Mouse (Mus musculus): ENCODE measurements around the gene Nr2e1. TPM values are rescaled to one million over a fixed set of nuclear protein-coding genes. Genes with fewer than 3 reads are reported as not detected.
A peak's percentile ranks its signal among the peaks of the same experiment; 100 is the strongest.

Nr2e1 gene
- polyA plus RNA-seq, 1 experiment from 2014 or later = 0.13 TPM

DNA sequence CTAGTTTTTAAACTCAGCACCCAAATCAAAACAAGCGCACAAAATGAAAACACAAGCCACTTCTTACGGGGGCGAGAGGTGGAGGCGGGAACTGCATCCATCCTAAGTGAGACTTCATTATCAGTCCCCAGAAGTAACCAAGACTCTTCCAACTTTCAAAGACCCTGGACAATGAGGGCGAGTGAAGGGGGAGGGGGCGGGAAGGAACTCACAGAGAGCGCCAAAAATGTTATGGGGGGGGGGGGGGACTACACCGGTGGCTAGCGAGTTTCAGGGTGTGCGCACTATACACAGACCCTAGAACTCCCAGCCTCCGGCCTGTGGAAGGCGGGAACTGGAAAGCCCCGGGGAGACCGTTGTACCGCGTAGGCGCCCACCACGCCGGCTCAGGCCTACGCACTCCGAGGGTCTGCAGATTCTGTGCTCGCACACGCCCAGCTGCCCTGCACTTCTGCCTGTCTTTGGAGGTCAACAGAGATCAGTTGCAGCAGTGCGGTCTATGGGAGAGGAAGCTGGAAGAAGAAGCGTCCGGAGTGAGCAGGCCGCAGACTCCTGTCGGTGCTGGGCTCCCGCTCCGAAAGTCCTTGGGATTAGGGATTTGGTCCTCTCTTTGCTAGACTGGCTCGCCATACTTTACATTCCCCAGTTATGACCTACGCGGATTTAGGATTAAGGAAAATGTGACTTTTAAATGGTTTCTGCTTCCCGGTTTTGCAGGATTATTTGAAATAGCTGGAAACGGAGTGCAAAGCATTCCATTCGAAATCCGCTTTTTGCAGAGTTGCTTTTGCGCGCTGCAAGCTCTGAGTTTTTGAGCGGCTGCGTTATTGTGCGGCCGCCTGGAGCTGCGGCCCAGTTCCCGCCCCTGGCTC, 1.5 kb downstream of the Nr2e1 start:
- Histone ChIP-seq H3K36me3 (ENCODE audit: control insufficient read depth, insufficient read depth, low read length) (no peaks in the 10 kb centered on the region), H3K4me2 (ENCODE audit: low read length) (peak overlapping the region; percentile 27; the same call in 1 of the 2 replicates), H3K9ac (ENCODE audit: low read depth, low read length) (no peak overlapping the region), H3K27me3 (replicated peaks; ENCODE audit: control insufficient read depth, insufficient read depth, low read length) (peaks cover 51% of the 10 kb centered on the region), H3K27ac (ENCODE audit: low read depth, low read length) (no peak overlapping the region), H3K4me3 (ENCODE audit: low read length) (peak overlapping the region; percentile 7; the same call in 1 of the 2 replicates), H3K9me3 (ENCODE audit: control insufficient read depth, low read length) (no peaks in the 10 kb centered on the region), H3K4me1 (ENCODE audit: control insufficient read depth, insufficient read depth, low read depth, low read length) (peaks cover 2% of the 10 kb centered on the region; the same call in 1 of the 2 replicates)
- ATAC-seq = no peak
- WGBS = 1% methylated on average over 42 of the region's 45 CpGs

DNA sequence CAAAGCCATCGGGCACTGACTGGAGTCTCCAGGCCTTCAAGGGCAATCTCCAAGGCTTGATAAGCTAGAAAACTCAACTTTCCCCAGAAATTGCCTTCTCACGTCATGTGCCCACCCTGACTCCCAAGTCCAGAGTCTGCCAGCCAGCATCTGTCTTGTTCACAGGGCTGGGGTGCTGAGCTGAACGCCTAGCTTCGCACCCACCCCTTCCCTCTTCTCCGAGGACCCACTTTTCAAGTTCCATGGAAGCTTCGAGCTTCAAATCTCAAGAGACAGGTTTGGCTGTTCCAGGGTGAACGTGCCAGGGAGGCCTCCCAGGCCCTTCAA, 2.5 kb downstream of the Nr2e1 start:
- ATAC-seq = no peak
- no peaks in the 10 kb centered on the region for H3K36me3 ChIP-seq (ENCODE audit: control insufficient read depth, insufficient read depth, low read length)
- peaks cover 2% of the 10 kb centered on the region; the same call in 1 of the 2 replicates for H3K4me1 ChIP-seq (ENCODE audit: control insufficient read depth, insufficient read depth, low read depth, low read length)
- H3K27me3 ChIP-seq (replicated peaks; ENCODE audit: control insufficient read depth, insufficient read depth, low read length) = peaks cover 49% of the 10 kb centered on the region
- no peak overlapping the region for H3K4me3 ChIP-seq (ENCODE audit: low read length)
- no peak overlapping the region for H3K9ac ChIP-seq (ENCODE audit: low read depth, low read length)
- no peak overlapping the region for H3K4me2 ChIP-seq (ENCODE audit: low read length)
- H3K27ac ChIP-seq (ENCODE audit: low read depth, low read length) = no peak overlapping the region
- no peaks in the 10 kb centered on the region for H3K9me3 ChIP-seq (ENCODE audit: control insufficient read depth, low read length)
- 6% methylated on average over 7 of the region's 7 CpGs for WGBS

DNA sequence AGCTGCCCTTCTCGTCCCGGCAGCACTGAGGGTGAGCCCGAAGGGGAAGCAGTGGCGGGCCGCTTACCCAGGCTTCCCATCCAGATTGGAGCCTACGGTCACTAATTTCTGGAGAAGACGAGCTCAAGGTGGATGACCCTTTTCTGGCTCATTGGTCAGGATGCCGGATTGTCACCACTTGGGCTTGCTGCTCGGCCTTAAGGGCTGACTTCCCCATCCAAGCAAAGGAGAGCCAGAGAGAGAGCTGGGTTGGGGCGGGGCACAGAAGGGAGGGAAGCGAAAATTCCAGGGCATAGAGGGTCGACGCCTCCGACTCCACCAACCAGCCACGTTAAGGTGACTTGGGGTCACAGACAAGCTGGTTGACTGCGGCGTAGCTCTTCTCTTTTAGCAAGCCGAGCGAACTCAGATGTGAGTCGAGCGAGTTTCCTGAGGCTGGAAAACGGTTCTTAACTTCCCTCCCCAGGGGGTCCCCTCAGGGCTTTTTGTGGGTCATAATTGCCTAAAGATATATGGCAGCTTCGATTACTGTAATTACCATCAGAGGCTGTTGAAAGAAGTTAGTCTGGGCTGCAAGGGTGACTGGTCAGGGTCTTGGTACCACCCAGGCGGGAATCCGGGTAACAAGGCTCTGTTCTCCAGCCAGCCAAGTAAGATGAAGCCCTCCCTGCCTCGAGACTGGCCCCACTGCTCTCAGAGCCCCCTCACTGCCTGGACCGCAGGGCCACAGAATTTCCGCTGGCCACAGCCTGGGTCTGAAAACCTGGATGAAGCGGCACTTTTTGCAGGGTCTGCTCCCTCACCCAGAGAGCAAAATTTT, 3.1 kb downstream of the Nr2e1 start:
- Histone ChIP-seq H3K9ac (ENCODE audit: low read depth, low read length) (no peak overlapping the region), H3K36me3 (ENCODE audit: control insufficient read depth, insufficient read depth, low read length) (no peaks in the 10 kb centered on the region), H3K27me3 (replicated peaks; ENCODE audit: control insufficient read depth, insufficient read depth, low read length) (peaks cover 49% of the 10 kb centered on the region), H3K4me2 (ENCODE audit: low read length) (no peak overlapping the region), H3K4me3 (ENCODE audit: low read length) (no peak overlapping the region), H3K9me3 (ENCODE audit: control insufficient read depth, low read length) (no peaks in the 10 kb centered on the region), H3K4me1 (ENCODE audit: control insufficient read depth, insufficient read depth, low read depth, low read length) (peaks cover 2% of the 10 kb centered on the region; the same call in 1 of the 2 replicates), H3K27ac (ENCODE audit: low read depth, low read length) (no peak overlapping the region)
- ATAC-seq = no peak
- under 1% methylated on average over 29 of the region's 29 CpGs for WGBS

DNA sequence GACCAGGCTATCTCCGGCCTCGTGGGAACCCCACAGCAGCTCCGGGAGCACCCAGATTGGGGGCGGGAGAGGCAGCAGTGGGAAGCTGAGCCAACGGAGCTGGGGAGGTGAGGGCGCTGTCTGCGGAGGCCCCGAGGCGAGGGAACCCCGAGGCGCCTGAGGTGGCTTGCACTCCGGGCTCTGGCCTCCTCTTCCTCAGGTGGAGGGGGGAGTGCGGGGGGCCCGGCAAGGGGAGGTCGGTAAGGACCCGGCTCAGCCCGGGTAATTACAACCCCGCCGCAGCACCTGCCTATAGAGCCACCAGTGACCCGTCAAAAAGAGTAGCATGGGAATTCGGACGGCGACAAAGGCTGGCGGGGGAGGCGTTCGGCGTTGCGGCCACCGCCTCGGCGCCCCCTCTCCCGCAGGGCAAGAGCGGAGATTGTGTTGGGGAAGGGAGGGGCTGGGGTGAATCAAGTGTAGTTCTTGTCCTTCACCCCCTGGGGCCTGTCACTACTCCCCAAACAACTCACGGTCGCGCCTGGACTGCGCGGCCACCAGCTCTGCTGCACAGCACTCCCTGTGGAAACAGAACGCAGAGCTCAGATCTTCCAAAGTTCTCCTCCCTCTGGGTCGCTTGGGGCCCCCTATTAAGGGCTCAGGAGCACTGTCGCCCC, 3.8 kb downstream of the Nr2e1 start:
- Histone ChIP-seq H3K4me2 (ENCODE audit: low read length) (0 out of 2 replicates have a peak overlapping the region, but pooled peaks have one; percentile 5), H3K4me3 (ENCODE audit: low read length) (no peak overlapping the region), H3K9ac (ENCODE audit: low read depth, low read length) (no peak overlapping the region), H3K27ac (ENCODE audit: low read depth, low read length) (no peak overlapping the region), H3K4me1 (ENCODE audit: control insufficient read depth, insufficient read depth, low read depth, low read length) (peaks cover 2% of the 10 kb centered on the region; the same call in 1 of the 2 replicates), H3K36me3 (ENCODE audit: control insufficient read depth, insufficient read depth, low read length) (no peaks in the 10 kb centered on the region), H3K27me3 (replicated peaks; ENCODE audit: control insufficient read depth, insufficient read depth, low read length) (peaks cover 51% of the 10 kb centered on the region), H3K9me3 (ENCODE audit: control insufficient read depth, low read length) (no peaks in the 10 kb centered on the region)
- ATAC-seq = no peak
- WGBS = under 1% methylated on average over 37 of the region's 41 CpGs

DNA sequence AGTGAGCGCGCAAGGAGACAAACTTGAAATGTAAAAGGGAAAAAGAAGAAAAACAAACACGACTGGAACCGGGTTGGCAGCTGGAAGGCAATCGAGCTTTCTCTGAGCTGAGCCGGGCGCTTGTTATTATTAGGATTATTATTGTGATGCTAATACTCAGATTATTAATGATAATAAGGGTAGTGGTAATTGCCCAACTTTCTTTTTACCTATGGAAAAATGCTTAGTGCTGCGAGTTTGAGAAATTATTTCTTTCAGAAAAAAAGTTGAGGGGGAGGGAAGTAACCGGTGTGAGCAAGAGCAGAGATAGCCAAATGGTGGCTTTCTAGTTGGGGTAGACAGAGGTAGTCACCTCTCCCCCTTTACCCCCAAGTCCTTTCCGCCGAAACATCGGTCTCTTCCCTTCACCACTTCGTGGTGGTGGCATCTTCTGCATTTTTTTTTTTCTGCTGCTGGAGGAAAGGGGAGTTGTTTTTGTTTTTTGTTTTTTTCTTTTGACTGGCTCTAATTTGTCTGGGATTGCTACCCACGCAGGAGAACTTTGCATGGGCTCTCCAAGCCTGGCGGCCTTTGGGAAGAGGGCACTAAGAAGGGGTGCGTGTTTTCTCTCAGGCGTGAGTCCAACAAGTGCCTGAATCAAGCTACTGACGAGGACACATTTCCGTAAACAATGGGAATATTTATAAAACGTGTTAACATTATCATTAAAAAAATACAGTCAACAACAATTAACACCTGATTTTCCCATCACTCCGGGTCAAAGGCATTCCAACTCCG, 4.5 kb downstream of the Nr2e1 start:
- Histone ChIP-seq H3K4me1 (ENCODE audit: control insufficient read depth, insufficient read depth, low read depth, low read length) (peaks cover 2% of the 10 kb centered on the region; the same call in 1 of the 2 replicates), H3K27ac (ENCODE audit: low read depth, low read length) (no peak overlapping the region), H3K27me3 (replicated peaks; ENCODE audit: control insufficient read depth, insufficient read depth, low read length) (peaks cover 53% of the 10 kb centered on the region), H3K9ac (ENCODE audit: low read depth, low read length) (no peak overlapping the region), H3K36me3 (ENCODE audit: control insufficient read depth, insufficient read depth, low read length) (no peaks in the 10 kb centered on the region), H3K4me3 (ENCODE audit: low read length) (no peak overlapping the region), H3K4me2 (ENCODE audit: low read length) (no peak overlapping the region), H3K9me3 (ENCODE audit: control insufficient read depth, low read length) (no peaks in the 10 kb centered on the region)
- WGBS = under 1% methylated on average over 22 of the region's 22 CpGs
- ATAC-seq = no peak

DNA sequence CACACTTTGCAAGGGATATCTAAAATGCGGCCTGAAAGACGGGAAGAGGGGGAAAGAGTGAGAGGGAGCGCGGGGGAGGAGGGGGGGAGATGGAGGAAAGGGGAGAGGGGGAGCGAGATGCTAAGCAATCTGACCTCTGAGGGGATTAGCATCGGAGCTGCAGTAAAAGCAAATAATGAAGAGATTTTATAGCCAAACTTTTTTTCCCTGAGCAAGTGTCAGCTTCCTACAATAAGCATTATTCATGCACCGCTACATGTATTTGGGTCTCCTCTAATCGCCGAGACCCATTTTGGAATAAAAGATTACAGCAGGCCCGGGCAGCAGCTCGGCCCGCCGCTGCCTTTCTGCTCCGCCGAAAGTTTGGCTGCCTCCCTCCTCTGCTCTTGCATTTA, 5.2 kb downstream of the Nr2e1 start:
- Histone ChIP-seq H3K9ac (ENCODE audit: low read depth, low read length) (no peak overlapping the region), H3K4me1 (ENCODE audit: control insufficient read depth, insufficient read depth, low read depth, low read length) (peaks cover 2% of the 10 kb centered on the region; the same call in 1 of the 2 replicates), H3K27me3 (replicated peaks; ENCODE audit: control insufficient read depth, insufficient read depth, low read length) (peaks cover 59% of the 10 kb centered on the region), H3K4me2 (ENCODE audit: low read length) (no peak overlapping the region), H3K36me3 (ENCODE audit: control insufficient read depth, insufficient read depth, low read length) (no peaks in the 10 kb centered on the region), H3K4me3 (ENCODE audit: low read length) (no peak overlapping the region), H3K9me3 (ENCODE audit: control insufficient read depth, low read length) (no peaks in the 10 kb centered on the region), H3K27ac (ENCODE audit: low read depth, low read length) (no peak overlapping the region)
- under 1% methylated on average over 15 of the region's 15 CpGs for WGBS
- no peak for ATAC-seq

DNA sequence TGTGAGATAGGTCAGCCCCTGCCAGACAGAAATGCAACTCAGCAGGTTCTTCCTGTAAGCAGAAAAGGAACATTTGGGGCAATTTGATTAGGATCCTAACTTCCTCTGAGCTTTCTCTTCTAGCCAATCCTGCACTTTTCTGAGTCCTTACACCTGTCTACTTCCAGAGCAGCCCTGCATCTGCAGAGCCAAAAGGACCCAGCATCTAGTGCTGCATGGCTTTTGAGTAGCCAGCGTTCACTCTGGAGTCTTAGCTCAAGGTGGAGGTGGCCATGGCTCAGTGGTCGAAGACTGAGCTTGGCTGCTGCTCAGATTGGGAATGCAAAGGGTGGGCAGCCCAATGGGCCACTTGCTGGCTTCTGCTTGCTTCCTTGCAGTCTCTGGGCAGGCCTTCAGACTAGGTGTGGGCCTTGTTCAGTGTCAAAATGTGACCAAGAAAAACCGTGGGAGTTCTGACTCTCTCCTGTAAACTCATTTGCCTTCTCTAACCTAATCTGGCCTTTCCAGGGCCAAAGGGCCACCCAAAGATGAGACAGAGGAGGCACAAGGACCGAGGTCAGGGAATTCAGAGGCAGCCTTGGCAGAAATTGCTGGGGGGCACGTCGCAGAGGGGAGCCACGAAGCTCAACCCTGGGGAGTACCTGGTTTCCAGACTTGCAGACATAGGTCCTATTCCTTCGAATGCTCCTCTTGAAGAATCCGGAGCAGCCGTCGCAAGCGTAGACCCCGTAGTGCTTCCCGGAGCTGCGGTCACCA, 5.7 kb downstream of the Nr2e1 start:
- Histone ChIP-seq H3K9ac (ENCODE audit: low read depth, low read length) (no peak overlapping the region), H3K4me3 (ENCODE audit: low read length) (no peak overlapping the region), H3K4me2 (ENCODE audit: low read length) (no peak overlapping the region), H3K27me3 (replicated peaks; ENCODE audit: control insufficient read depth, insufficient read depth, low read length) (peaks cover 58% of the 10 kb centered on the region), H3K36me3 (ENCODE audit: control insufficient read depth, insufficient read depth, low read length) (no peaks in the 10 kb centered on the region), H3K27ac (ENCODE audit: low read depth, low read length) (no peak overlapping the region), H3K4me1 (ENCODE audit: control insufficient read depth, insufficient read depth, low read depth, low read length) (peaks cover 2% of the 10 kb centered on the region; the same call in 1 of the 2 replicates), H3K9me3 (ENCODE audit: control insufficient read depth, low read length) (no peaks in the 10 kb centered on the region)
- 2% methylated on average over 15 of the region's 15 CpGs for WGBS
- ATAC-seq = no peak

DNA sequence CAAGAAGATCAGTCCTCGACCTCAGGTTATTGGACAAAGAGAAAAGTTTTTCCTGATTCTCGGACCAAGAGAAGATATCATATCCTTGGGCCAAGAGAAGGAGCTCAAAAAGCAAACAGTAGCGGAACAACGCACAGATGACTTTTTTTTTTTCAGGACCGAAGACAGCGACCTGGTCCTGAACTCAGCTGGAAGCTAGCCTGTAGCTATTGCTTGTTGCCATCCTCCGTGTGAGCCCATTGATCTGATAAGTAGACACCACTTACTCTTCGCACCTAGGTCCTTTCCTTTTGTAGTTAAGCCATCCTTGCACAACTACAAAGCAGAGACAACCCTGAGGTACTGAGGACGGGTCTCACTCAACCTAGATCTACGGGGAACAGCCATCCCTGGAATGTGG, 8.8 kb downstream of the Nr2e1 start:
- Histone ChIP-seq H3K27me3 (replicated peaks; ENCODE audit: control insufficient read depth, insufficient read depth, low read length) (peaks cover 73% of the 10 kb centered on the region), H3K4me1 (ENCODE audit: control insufficient read depth, insufficient read depth, low read depth, low read length) (no peaks in the 10 kb centered on the region), H3K4me2 (ENCODE audit: low read length) (no peak overlapping the region), H3K36me3 (ENCODE audit: control insufficient read depth, insufficient read depth, low read length) (no peaks in the 10 kb centered on the region), H3K27ac (ENCODE audit: low read depth, low read length) (no peak overlapping the region), H3K4me3 (ENCODE audit: low read length) (no peak overlapping the region), H3K9me3 (ENCODE audit: control insufficient read depth, low read length) (no peaks in the 10 kb centered on the region), H3K9ac (ENCODE audit: low read depth, low read length) (no peak overlapping the region)
- ATAC-seq = no peak
- 7% methylated on average over 10 of the region's 10 CpGs for WGBS

Measured in hindbrain, embryonic 16.5 days (tissue).